Mouse (Mus musculus) CH12.LX (cell line): ENCODE measurements around the gene Akt2.

Experiments
- CHD1 ChIP-seq: IDR thresholded peaks from 2 replicates; pipeline ENCODE4 v1.6.1; 2012; ENCODE audit warnings: low read depth, low read length, improper control_type of control experiment, inconsistent platforms
- CHD2 ChIP-seq: IDR thresholded peaks from 2 replicates; pipeline ENCODE4 v1.6.1; 2011; ENCODE audit warnings: low read length, improper control_type of control experiment
- CTCF ChIP-seq, 2 experiments: IDR thresholded peaks in 1 of 2; conservative IDR thresholded peaks in 1 of 2; 2 replicates each; pipeline ENCODE4 v1.5.1; 2011 to 2012; ENCODE audit warnings: low read depth in 2 of 2, low read length in 2 of 2, improper control_type of control experiment in 1 of 2, inconsistent platforms in 1 of 2, mild to moderate bottlenecking in 1 of 2, moderate library complexity in 1 of 2
- MAFK ChIP-seq: IDR thresholded peaks from 2 replicates; pipeline ENCODE4 v1.6.1; 2011; ENCODE audit warnings: low read length, improper control_type of control experiment; ENCODE audit not compliant: insufficient replicate concordance
- POLR2A ChIP-seq: IDR thresholded peaks from 2 replicates; pipeline ENCODE4 v1.6.1; 2011; ENCODE audit warnings: low read depth, mild to moderate bottlenecking, improper control_type of control experiment, low read length
- SIN3A ChIP-seq: IDR thresholded peaks from 2 replicates; pipeline ENCODE4 v1.6.1; 2012; ENCODE audit warnings: low read length, improper control_type of control experiment, inconsistent platforms

- TF ChIP-seq CTCF (conservative IDR thresholded peaks at IDR 0.05 in 1 of 2, IDR thresholded peaks at IDR 0.05 in 1 of 2; ENCODE audit: low read depth in 2 of 2, low read length in 2 of 2): no peak
- TF ChIP-seq SIN3A: no peak
- no peak for TF ChIP-seq CHD1
- TF ChIP-seq POLR2A: no peak
- no peak for TF ChIP-seq MAFK
- TF ChIP-seq CHD2: no peak
These were observed 1.7 kb downstream of the Akt2 start for GRCm38 (mm10) chr7:27592934-27593645.
